Comparison of ENCODE assay signal across 8 mouse cellular contexts in the genomic region with DNA sequence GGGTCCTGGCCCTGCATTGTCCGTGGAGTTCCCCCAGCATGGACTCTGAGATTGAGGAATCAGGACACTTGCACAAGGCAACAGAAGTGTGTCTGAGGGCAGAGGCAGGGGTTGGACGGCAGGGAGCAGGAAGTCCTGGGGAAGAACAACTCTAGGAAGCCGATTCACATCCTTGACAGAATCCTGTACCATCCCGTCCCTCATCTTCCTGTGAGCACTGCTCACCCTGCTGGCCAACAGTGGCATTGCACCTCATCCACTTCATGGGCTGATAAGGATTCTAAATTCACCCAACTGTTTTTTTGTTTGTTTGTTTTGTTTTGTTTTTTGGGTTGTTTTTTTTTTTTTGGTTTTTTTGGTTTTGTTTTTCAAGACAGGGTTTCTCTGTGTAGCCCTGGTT. TPM values are rescaled to one million over a fixed set of nuclear protein-coding genes. Genes with fewer than 3 reads are reported as not detected.
DNase-seq lines count a peak whose midpoint lies in the region; ATAC-seq and TF ChIP-seq lines count a peak whose summit lies in the region.

No protein-coding gene starts in this region.

- WGBS in midbrain, embryonic 10.5 days, result 29% methylated on average over 4 of the region's 4 CpGs
- WGBS in midbrain, embryonic 16.5 days, result 26% methylated on average over 4 of the region's 4 CpGs
- 27% methylated on average over 4 of the region's 4 CpGs for WGBS in liver, postnatal 0 days (ENCODE audit: insufficient replicate concordance)

- H3K4me3 ChIP-seq in midbrain, embryonic 10.5 days, result no peak overlapping the region
- no peak overlapping the region for H3K4me3 ChIP-seq in midbrain, embryonic 16.5 days (ENCODE audit: low read depth, low read length)
- no peak overlapping the region for H3K4me3 ChIP-seq in liver, postnatal 0 days (ENCODE audit: low read depth, low read length)

- no peak overlapping the region for H3K4me2 ChIP-seq in midbrain, embryonic 16.5 days (ENCODE audit: low read length)
- H3K4me2 ChIP-seq in liver, postnatal 0 days (ENCODE audit: low read depth, low read length), result no peak overlapping the region

- DNase-seq in midbrain, embryonic 10.5 days (ENCODE audit: low spot score), result peak; percentile 80
- DNase-seq in brain, embryonic 18.5 days (ENCODE audit: low read depth, low spot score), result peak; percentile 34
- DNase-seq in forelimb bud, embryonic 11.5 days (ENCODE audit: low read depth, low spot score), result peak; percentile 76
- DNase-seq in kidney, postnatal 10 days, result peak; percentile 91
- peak; percentile 82 for DNase-seq in liver, postnatal 0 days
- DNase-seq in retina, postnatal 1 day, result peak; percentile 84
- peak; percentile 89 for DNase-seq in thymus, postnatal 4 days

- H3K36me3 ChIP-seq in midbrain, embryonic 10.5 days, result no peaks in the 10 kb centered on the region
- H3K36me3 ChIP-seq in midbrain, embryonic 16.5 days (ENCODE audit: control insufficient read depth, insufficient read depth, low read length), result no peaks in the 10 kb centered on the region
- no peaks in the 10 kb centered on the region for H3K36me3 ChIP-seq in liver, postnatal 0 days (replicated peaks; ENCODE audit: insufficient read depth, low read length)

- peaks cover 6% of the 10 kb centered on the region for H3K4me1 ChIP-seq in midbrain, embryonic 10.5 days
- no peaks in the 10 kb centered on the region for H3K4me1 ChIP-seq in midbrain, embryonic 16.5 days (ENCODE audit: control insufficient read depth, insufficient read depth, low read length)
- no peaks in the 10 kb centered on the region for H3K4me1 ChIP-seq in liver, postnatal 0 days (ENCODE audit: insufficient read depth)

- no peak for TF ChIP-seq EP300 in liver, postnatal 0 days (IDR thresholded peaks at IDR 0.05; ENCODE audit: low read depth)

- H3K27ac ChIP-seq in midbrain, embryonic 10.5 days (replicated peaks), result no peak overlapping the region
- no peak overlapping the region for H3K27ac ChIP-seq in midbrain, embryonic 16.5 days (ENCODE audit: low read length)
- no peak overlapping the region for H3K27ac ChIP-seq in liver, postnatal 0 days (ENCODE audit: low read depth)

- TF ChIP-seq CTCF in liver, postnatal 0 days (IDR thresholded peaks at IDR 0.05; ENCODE audit: low read depth), result peak; percentile 94

- no peaks in the 10 kb centered on the region for H3K27me3 ChIP-seq in midbrain, embryonic 10.5 days (ENCODE audit: low read depth, poor library complexity, severe bottlenecking)
- H3K27me3 ChIP-seq in midbrain, embryonic 16.5 days (ENCODE audit: control insufficient read depth, insufficient read depth, low read depth, low read length), result no peaks in the 10 kb centered on the region
- H3K27me3 ChIP-seq in liver, postnatal 0 days (ENCODE audit: insufficient read depth, low read length), result 0 out of 2 replicates have a peak, but pooled peaks cover 3% of the 10 kb centered on the region

- H3K9ac ChIP-seq in midbrain, embryonic 16.5 days (ENCODE audit: low read depth, low read length), result no peak overlapping the region
- no peak overlapping the region for H3K9ac ChIP-seq in liver, postnatal 0 days (replicated peaks)

- H3K9me3 ChIP-seq in midbrain, embryonic 10.5 days (replicated peaks), result no peaks in the 10 kb centered on the region
- no peaks in the 10 kb centered on the region for H3K9me3 ChIP-seq in midbrain, embryonic 16.5 days (replicated peaks; ENCODE audit: control insufficient read depth, low read length, poor library complexity, severe bottlenecking)
- H3K9me3 ChIP-seq in liver, postnatal 0 days (ENCODE audit: low read length), result no peaks in the 10 kb centered on the region

- ATAC-seq in midbrain, embryonic 16.5 days, result no peak
- peak; percentile 15; the same call in 1 of the 2 replicates for ATAC-seq in liver, postnatal 0 days

RNA-seq across cellular contexts. Expression of a gene that starts 28.0 kb away (rescaled TPM):
- 12.3 and 15.7 TPM in 2 replicates for polyA plus RNA-seq in midbrain, embryonic 10.5 days (2016; fragmentation: Nextera tagmentation; extraction: Ambion mirVana)
- polyA plus RNA-seq in midbrain, embryonic 16.5 days (2015; fragmentation: Nextera tagmentation; extraction: Ambion mirVana), result 3.9 and 4.0 TPM in 2 replicates
- polyA plus RNA-seq in liver, postnatal 0 days (2015; fragmentation: Nextera tagmentation; extraction: Ambion mirVana), result 0.02 TPM in 1 of 2 replicates, not detected in the other

RNA-seq across cellular contexts. Expression of a gene that starts 34.8 kb away (rescaled TPM):
- polyA plus RNA-seq in midbrain, embryonic 10.5 days (2016; fragmentation: Nextera tagmentation; extraction: Ambion mirVana), result 68.3 and 76.2 TPM in 2 replicates
- polyA plus RNA-seq in midbrain, embryonic 16.5 days (2015; fragmentation: Nextera tagmentation; extraction: Ambion mirVana), result 27.0 and 28.3 TPM in 2 replicates
- polyA plus RNA-seq in liver, postnatal 0 days (2015; fragmentation: Nextera tagmentation; extraction: Ambion mirVana), result 0.39 and 0.94 TPM in 2 replicates

RNA-seq across cellular contexts. Expression of a gene that starts 59.1 kb away (rescaled TPM):
- polyA plus RNA-seq in midbrain, embryonic 10.5 days (2016; fragmentation: Nextera tagmentation; extraction: Ambion mirVana), result 97.2 and 104 TPM in 2 replicates
- polyA plus RNA-seq in midbrain, embryonic 16.5 days (2015; fragmentation: Nextera tagmentation; extraction: Ambion mirVana), result 63.9 and 68.0 TPM in 2 replicates
- polyA plus RNA-seq in liver, postnatal 0 days (2015; fragmentation: Nextera tagmentation; extraction: Ambion mirVana), result 20.8 and 31.2 TPM in 2 replicates

Comparison
In these comparisons a context has a peak if more than half of its experiments do, and no peak if none do; other contexts are left out.
1. DNase-seq: peak in every context shown above with its lines; median percentile 91 in kidney, postnatal 10 days; 89 in thymus, postnatal 4 days; 84 in retina, postnatal 1 day; 82 in liver, postnatal 0 days; 80 in midbrain, embryonic 10.5 days; 76 in forelimb bud, embryonic 11.5 days; 34 in brain, embryonic 18.5 days.
2. RNA of a gene that starts 34.8 kb away (polyA plus RNA-seq): 68.3 to 76.2 TPM in midbrain, embryonic 10.5 days and 27.0 to 28.3 TPM in midbrain, embryonic 16.5 days; 0.39 to 0.94 TPM in liver, postnatal 0 days; every median in the first group is over 10 times any median in the second.